Mouse (Mus musculus) megakaryocyte, embryonic 14.5 days (primary cell): ENCODE measurements at regions not wholly inside any gene's neighbourhood (a gene's known extent, or its start where the extent isn't known, plus 50 kb on each side); places are given as distances from the start of the nearest gene placed in this dataset.

ENCODE experiments used
- FLI1 ChIP-seq: IDR thresholded peaks from 2 replicates; pipeline ENCODE4 v1.6.1; 2012; ENCODE audit warnings: low read length, inconsistent platforms, mixed read lengths
- GATA1 ChIP-seq: IDR thresholded peaks from 3 replicates; pipeline ENCODE4 v1.6.1; 2012; ENCODE audit warnings: mixed read lengths, low read length, inconsistent platforms, borderline replicate concordance

DNA sequence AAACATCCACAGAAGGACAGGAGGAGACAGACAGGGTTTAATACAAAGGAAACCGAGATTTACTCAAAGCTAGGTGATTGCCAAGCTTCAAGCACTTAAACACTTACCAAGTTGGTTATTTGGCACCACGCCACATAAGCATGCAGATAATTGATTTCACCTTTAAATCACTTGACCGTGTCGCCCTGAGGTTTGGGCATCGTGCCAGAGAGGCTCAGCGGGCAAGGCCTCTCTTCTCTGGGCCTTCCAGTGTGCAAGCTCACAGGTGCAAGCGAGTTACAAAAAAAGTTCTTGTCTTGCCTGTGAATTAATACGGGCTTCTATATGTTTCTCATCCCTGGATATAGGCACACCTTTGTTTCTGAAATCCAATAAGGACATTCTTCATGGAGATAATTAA is 78.4 kb upstream of the 4930583I09Rik start:
- no peak for TF ChIP-seq GATA1
- no peak for TF ChIP-seq FLI1
